Mouse (Mus musculus) B cell, adult (primary cell): ENCODE results near the gene Ptgfr. TPM values are rescaled to one million over a fixed set of nuclear protein-coding genes. Genes with fewer than 3 reads are reported as not detected.

ENCODE experiments used
- total RNA-seq: library from RNA; stranded (reverse); gene quantifications from 4 replicates; pipeline ENCODE4 v1.2.4, GENCODE M21; 2023; ENCODE audit not compliant: inconsistent age

Ptgfr gene
- total RNA-seq, result not detected in 4 replicates

DNA sequence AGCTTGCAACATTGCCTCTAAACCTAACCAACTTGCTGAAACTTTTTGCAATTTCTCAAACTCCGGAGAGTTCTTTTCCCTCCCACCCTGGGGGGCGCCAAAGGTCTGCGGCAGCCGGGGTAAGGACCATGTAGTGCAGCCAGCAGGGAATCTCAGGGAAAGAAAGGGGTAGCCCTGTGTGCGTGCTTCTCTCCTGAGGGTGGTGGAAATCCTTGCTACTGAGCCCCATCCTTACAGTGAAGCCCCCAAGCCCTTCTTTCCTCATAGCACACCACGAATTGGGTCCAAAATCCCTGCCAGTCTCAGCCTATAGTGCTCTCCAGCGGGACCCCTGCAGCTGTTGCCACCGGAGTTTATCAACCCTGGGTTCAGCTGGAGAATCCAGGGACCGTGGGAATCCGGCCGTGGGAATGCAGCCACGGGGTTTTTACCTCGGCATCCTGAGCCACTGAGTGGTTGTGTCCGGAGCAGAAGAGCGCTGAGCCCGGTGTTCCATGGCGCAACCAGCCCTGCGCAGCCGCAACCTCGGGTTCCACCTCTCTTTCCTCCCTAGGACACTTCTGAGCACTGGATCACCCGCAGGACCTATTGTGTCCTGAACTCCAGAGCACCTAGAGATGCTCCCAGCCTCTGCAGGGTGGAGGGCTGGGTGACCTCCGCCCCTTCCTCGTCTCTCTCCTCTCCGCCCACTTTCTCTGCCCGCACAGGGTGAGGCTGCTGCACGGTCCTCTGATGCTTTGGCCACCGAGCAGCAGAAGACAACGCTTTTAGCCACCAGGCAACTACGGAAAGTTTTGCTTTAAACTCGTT lies at the start of gene Ptgfr:
Ptgfr (minus strand) TSS at position 760 of the 810 bp plus-strand sequence.

GRCm38 (mm10) chr3:151749737-151750136 lies 87.7 kb downstream of the Ptgfr start, which contains the start of gene Ifi44:
Gene Ifi44, minus strand, starts transcription at chr3:151749960.

Other genes starting within 250 kb of the Ptgfr start
- 0.60 to 1.1 TPM (median 0.96 TPM) in 3 of 4 replicates, not detected in the other for gene Ifi44, start 87.7 kb downstream of the Ptgfr start, total RNA-seq
- gene Ifi44l, start 74.7 kb downstream of the Ptgfr start, total RNA-seq, result not detected in 4 replicates